Mouse (Mus musculus) forebrain, embryonic 16.5 days (tissue): Measurements from ENCODE around the gene Gm10100. TPM values are rescaled to one million over a fixed set of nuclear protein-coding genes. Genes with fewer than 3 reads are reported as not detected.
"Not testable (repeated sequence)": the region's sequence is repeated elsewhere in the genome, so short reads cannot be mapped to it uniquely, and the experiment has no call there.

Experiments
- ATAC-seq: fragments of 200-750 bp; cut with Nextera tagmentation; 2 replicates; pipeline ENCODE4 v1.8.0; 2017; ENCODE audit warnings: mild to moderate bottlenecking, moderate library complexity
- H3K27ac ChIP-seq: fragments of 300-500 bp; sonication (generic); 2 replicates; pipeline ENCODE4 v1.5.1; 2014; ENCODE audit warnings: low read length, control low read depth
- H3K27me3 ChIP-seq: fragments of 300-500 bp; sonication (generic); replicated peaks from 2 replicates; pipeline ENCODE4 v1.6.1; 2014; ENCODE audit warnings: low read length; ENCODE audit not compliant: control insufficient read depth, insufficient read depth
- H3K36me3 ChIP-seq: fragments of 300-500 bp; sonication (generic); 2 replicates; pipeline ENCODE4 v1.6.1; 2014; ENCODE audit not compliant: control insufficient read depth, insufficient read depth
- H3K4me1 ChIP-seq: fragments of 300-500 bp; sonication (generic); replicated peaks from 2 replicates; pipeline ENCODE4 v1.6.1; 2014; ENCODE audit warnings: low read length; ENCODE audit not compliant: control insufficient read depth, insufficient read depth
- H3K4me2 ChIP-seq: fragments of 300-500 bp; sonication (generic); 2 replicates; pipeline ENCODE4 v1.6.1; 2014; ENCODE audit warnings: mild to moderate bottlenecking, low read length, control low read depth
- H3K4me3 ChIP-seq: fragments of 300-500 bp; sonication (generic); replicated peaks from 2 replicates; pipeline ENCODE4 v1.5.1; 2014; ENCODE audit warnings: mild to moderate bottlenecking, low read length, control low read depth
- H3K9ac ChIP-seq: fragments of 300-500 bp; sonication (generic); replicated peaks from 2 replicates; pipeline ENCODE4 v1.6.1; 2014; ENCODE audit warnings: low read depth, low read length, control low read depth
- H3K9me3 ChIP-seq: fragments of 300-500 bp; sonication (generic); 2 replicates; pipeline ENCODE4 v1.6.1; 2016; ENCODE audit warnings: low read length; ENCODE audit not compliant: control insufficient read depth
- WGBS: fragments of 180-500 bp; shearing (Covaris S2); extraction: QIAGEN DNeasy Blood & Tissue Kit; methylation state at CpG from one replicate; pipeline ENCODE4 v1.1.7; 2014; 5-methylcytosine and 5-hydroxymethylcytosine counted together
- polyA plus RNA-seq: library from polyadenylated mRNA; unstranded; fragments of >200 nt; fragmentation: Nextera tagmentation; extraction: Ambion mirVana; gene quantifications from 2 replicates; pipeline ENCODE4 v1.2.1, GENCODE M21; 2015

Gene Gm10100
- not detected in 2 replicates for polyA plus RNA-seq

DNA sequence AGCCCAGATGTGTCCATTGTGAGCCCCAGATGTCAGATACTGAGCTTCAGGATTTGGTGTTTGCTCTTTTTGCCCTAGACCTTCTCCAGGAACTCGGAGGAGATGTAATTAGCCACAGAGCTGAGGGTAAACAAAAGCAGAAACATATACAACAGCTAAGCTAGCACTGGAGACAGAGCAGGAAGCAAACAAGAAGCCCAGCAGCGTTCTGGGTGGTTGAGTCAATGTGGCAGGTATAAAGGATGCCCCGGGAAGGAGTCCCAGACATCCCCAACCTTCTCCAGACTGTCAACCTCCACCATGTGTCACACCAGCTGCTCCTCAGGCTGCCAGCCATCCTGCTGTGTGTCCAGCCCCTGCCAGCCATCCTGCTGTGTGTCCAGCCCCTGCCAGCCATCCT, at the start of gene Gm10100:
Gm10100 (plus strand) TSS at position 301 of the 400 bp plus-strand sequence.
- H3K27me3 ChIP-seq: no peaks in the 10 kb centered on the region
- H3K9me3 ChIP-seq: no peaks in the 10 kb centered on the region
- no peak within 1 kb of the TSS for H3K9ac ChIP-seq
- no peak for ATAC-seq
- 28% methylated on average over 3 of the region's 3 CpGs for WGBS
- H3K4me3 ChIP-seq: no peak within 1 kb of the TSS
- H3K27ac ChIP-seq: no peak within 1 kb of the TSS
- H3K4me2 ChIP-seq: no peak within 1 kb of the TSS
- no peaks in the 10 kb centered on the region for H3K4me1 ChIP-seq
- no peaks in the 10 kb centered on the region for H3K36me3 ChIP-seq

DNA sequence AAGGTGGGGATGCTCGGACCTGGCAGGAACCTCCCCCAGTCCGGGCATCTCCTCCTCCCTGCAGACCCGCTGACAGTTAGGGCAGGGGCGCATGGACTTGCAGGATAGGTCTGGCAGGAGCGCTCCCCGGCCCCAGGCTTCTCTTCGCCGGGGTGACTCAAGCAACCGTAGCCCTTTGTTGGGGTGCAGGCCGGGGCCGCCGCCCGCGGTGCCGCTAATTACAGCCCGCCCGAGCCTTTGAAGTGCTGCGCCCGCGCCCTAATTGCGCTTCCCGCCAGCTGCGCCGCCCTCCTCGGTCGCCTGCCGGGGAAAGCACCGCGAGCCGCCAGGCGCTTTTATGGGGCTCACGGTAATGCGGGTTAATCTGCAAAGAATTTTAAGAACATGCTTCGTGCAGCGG, 48.7 kb upstream of the Gm10100 start:
- Histone ChIP-seq H3K4me2 (peak overlapping the region; percentile 63), H3K36me3 (no peaks in the 10 kb centered on the region), H3K4me3 (peak overlapping the region; percentile 36), H3K27me3 (peaks cover 10% of the 10 kb centered on the region), H3K27ac (no peak overlapping the region), H3K9me3 (no peaks in the 10 kb centered on the region), H3K4me1 (peaks cover 10% of the 10 kb centered on the region), H3K9ac (peak overlapping the region; percentile 33)
- under 1% methylated on average over 35 of the region's 35 CpGs for WGBS
- ATAC-seq: peak; percentile 57

DNA sequence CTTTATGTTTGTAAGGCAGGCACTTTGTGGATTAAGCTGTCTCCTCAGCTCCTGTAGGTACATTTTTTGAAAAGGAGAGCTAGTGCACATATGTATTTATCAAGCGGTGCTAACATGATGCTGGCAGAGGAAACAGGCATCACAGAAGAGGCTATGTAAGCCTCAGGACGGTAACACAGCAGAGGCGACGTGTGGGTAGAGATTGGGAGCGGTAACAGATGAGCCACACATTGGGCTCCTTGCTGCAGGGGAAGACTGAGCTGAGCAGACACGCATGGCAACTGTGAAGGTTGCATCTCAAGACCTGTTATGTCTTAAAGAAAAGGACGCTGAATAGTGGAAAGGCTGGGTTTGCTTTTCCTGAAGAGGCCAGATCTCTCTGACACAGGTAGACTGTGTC, 43.3 kb upstream of the Gm10100 start:
- WGBS: 79% methylated on average over 7 of the region's 7 CpGs
- no peak overlapping the region for H3K4me2 ChIP-seq
- H3K9ac ChIP-seq: no peak overlapping the region
- H3K4me3 ChIP-seq: no peak overlapping the region
- H3K27ac ChIP-seq: no peak overlapping the region
- H3K27me3 ChIP-seq: peaks cover 25% of the 10 kb centered on the region
- ATAC-seq: no peak
- no peaks in the 10 kb centered on the region for H3K9me3 ChIP-seq
- H3K36me3 ChIP-seq: no peaks in the 10 kb centered on the region
- H3K4me1 ChIP-seq: peaks cover 2% of the 10 kb centered on the region

DNA sequence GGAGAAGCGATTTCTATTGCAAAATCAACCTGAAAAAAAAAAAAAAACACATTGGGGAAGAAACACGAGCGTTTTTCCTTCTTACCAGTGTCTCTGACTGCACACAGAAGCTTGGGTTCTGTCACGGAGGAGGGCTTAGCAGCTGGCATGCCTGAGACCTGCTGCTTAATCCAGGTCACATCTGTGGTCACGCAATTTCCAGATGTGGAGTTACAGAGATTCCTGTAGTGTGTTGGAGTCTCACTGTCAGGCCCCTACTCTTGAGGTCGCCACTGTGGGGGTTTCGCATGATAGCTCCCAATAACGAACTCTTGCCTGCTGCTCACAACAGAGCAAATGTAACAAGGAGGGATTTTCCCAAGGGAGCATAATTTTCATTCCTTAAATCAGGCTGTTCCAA, 42.1 kb upstream of the Gm10100 start:
- peaks cover 19% of the 10 kb centered on the region for H3K27me3 ChIP-seq
- H3K4me1 ChIP-seq: no peaks in the 10 kb centered on the region
- whole genome bisulfite sequencing: 43% methylated on average over 8 of the region's 8 CpGs
- no peaks in the 10 kb centered on the region for H3K9me3 ChIP-seq
- ATAC-seq: no peak
- no peak overlapping the region for H3K9ac ChIP-seq
- H3K27ac ChIP-seq: no peak overlapping the region
- no peaks in the 10 kb centered on the region for H3K36me3 ChIP-seq
- H3K4me2 ChIP-seq: no peak overlapping the region
- H3K4me3 ChIP-seq: no peak overlapping the region

DNA sequence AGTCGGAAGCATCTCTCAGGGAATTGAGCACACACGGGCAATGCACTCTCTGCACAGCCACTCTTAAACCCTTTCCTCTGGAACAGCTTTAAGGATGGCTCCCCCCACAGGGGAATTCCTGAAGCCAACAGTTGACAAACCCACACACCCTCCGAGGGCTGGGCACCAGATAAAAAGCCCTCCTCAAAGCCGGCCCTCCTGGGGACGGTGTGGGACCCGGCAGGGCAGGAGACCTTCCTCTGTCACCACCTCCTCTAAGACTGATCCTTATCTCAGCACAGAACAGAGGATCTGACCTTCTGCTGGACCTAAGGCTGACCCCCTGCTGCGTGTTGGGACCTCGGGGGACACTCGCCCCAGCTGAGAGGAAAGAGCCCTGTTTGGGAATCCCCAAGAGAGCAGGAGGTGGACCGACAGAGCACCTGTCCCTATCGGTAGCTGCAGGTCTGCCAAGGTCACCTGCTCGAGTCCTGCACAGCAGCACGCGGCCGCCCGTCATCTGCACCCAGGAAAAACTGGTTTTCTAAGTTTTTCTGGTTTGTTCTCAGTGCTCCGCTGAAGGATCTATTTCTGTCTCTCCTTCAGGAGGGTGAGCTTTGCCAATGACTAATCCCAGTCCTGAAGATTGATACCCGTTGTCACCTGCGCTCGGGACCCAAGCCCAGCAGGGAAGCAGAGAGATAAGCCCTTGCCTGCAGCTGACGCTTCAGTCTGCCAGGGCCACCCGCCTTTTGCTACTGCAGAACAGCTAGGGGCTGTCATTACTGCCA, 40.2 kb upstream of the Gm10100 start, which contains the start of gene Tspear:
Tspear (plus strand) TSS at position 675 of the 770 bp plus-strand sequence.
- WGBS: 9% methylated on average over 22 of the region's 22 CpGs
- no peak for ATAC-seq

DNA sequence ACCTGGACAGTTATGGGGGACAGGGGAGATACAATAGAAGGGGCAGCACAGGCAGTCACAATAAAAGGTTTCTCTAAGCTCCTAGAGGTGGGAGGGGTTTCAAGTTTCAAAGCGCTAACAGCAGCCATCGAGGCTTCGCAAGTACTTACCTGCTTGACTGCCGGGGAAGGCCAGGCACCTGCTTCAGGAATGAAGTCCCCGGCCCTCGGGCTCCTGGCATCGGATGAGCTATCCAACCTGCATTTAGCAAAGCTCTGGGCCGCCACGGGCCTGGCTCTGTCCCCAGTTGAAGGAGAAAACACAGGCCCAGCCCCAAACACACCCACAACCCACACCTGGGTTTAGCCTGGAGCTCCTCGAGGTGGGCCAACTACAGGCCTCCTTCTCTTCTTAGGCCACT, 39.3 kb upstream of the Gm10100 start:
- no peak overlapping the region for H3K9ac ChIP-seq
- no peak for ATAC-seq
- H3K27me3 ChIP-seq: peaks cover 19% of the 10 kb centered on the region
- H3K9me3 ChIP-seq: no peaks in the 10 kb centered on the region
- H3K4me1 ChIP-seq: no peaks in the 10 kb centered on the region
- H3K36me3 ChIP-seq: no peaks in the 10 kb centered on the region
- no peak overlapping the region for H3K4me3 ChIP-seq
- H3K27ac ChIP-seq: no peak overlapping the region
- H3K4me2 ChIP-seq: no peak overlapping the region
- WGBS: 26% methylated on average over 10 of the region's 10 CpGs

More for the DNA sequence above, 40.2 kb upstream of the Gm10100 start, which contains the start of gene Tspear:
- Histone ChIP-seq H3K4me3 (no peak within 1 kb of the TSS), H3K9me3 (no peaks in the 10 kb centered on the region), H3K27ac (no peak within 1 kb of the TSS), H3K36me3 (no peaks in the 10 kb centered on the region), H3K4me1 (no peaks in the 10 kb centered on the region), H3K27me3 (peaks cover 19% of the 10 kb centered on the region), H3K9ac (no peak within 1 kb of the TSS), H3K4me2 (no peak within 1 kb of the TSS)

DNA sequence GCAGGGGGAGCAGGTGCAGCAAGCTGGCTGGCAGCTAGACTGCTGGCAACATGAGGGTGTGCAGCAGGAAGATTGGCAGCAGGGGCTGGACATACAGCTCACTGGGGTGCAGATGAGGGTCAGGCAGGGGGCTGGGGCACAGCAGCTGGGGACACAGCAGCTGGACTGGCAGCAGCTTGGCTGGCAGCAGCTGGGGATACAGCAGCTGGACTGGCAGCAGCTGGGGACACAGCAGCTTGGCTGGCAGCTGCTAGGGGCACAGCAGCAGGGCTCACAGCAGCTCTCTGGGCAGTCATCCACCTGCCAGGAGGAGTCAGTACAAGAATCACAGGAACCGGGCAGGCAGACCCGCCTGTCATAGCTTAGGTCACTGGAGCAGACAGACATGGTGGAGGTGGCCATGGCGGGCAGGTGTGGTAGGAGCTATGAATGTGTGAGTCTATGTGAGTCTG, 35.9 kb upstream of the Gm10100 start, which contains the start of gene Gm19402:
Gm19402 (minus strand) TSS at position 402 of the 452 bp plus-strand sequence.
- peaks cover 19% of the 10 kb centered on the region for H3K27me3 ChIP-seq
- H3K27ac ChIP-seq, H3K36me3 ChIP-seq: not testable (repeated sequence)

DNA sequence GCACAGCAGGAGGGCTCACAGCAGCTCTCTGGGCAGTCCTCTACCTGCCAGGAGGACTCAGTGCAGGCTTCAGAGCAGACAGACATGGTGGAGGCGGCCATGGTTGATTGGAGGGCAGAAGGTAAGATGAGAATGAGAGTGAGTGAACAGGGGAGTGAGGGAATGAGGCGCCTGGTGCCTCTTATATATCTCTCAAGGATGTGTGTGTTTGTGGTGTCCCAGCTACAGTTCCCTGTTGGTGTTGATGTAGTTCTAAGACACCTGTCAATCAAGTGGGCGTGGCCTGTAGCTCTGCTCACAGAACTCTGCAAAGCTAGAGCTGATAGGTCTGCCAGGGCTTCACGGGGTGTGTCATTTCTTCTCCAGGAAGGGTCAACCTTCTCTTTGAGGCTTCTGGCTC, 29.2 kb upstream of the Gm10100 start, which contains the start of gene Gm9508:
Gm9508 (minus strand) TSS at position 101 of the 400 bp plus-strand sequence.
- H3K4me2 ChIP-seq: no peak within 1 kb of the TSS
- no peak for ATAC-seq
- H3K9me3 ChIP-seq: no peaks in the 10 kb centered on the region
- no peak within 1 kb of the TSS for H3K27ac ChIP-seq
- 36% methylated on average over 4 of the region's 4 CpGs for WGBS
- no peak within 1 kb of the TSS for H3K4me3 ChIP-seq
- no peak within 1 kb of the TSS for H3K9ac ChIP-seq
- H3K36me3 ChIP-seq: no peaks in the 10 kb centered on the region
- H3K4me1 ChIP-seq: no peaks in the 10 kb centered on the region
- no peaks in the 10 kb centered on the region for H3K27me3 ChIP-seq

More for the DNA sequence above, 35.9 kb upstream of the Gm10100 start, which contains the start of gene Gm19402:
- not testable (repeated sequence) for H3K9me3 ChIP-seq, ATAC-seq, H3K4me1 ChIP-seq, H3K9ac ChIP-seq, H3K4me3 ChIP-seq, H3K4me2 ChIP-seq
- WGBS: 59% methylated on average over 3 of the region's 3 CpGs

DNA sequence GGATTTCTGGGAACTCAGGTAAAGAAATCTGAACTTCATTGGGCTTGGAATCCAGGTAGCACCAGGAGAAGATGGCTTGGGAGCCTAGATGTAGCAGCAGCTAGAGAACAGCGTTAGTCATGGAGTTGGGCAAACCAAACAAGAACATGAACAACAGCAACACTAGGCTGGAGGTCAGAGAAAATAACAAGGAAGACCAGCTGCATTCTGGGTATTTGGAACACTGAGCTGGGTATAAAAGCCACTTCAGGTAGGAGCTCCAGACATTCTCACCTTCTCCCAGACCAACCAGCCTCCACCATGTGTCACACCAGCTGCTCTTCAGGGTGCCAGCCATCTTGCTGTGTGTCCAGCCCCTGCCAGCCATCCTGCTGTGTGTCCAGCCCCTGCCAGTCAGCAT, 20.0 kb upstream of the Gm10100 start, which contains the start of gene Gm10272:
Gm10272 (plus strand) TSS at position 301 of the 400 bp plus-strand sequence.
- H3K27me3 ChIP-seq: no peaks in the 10 kb centered on the region
- WGBS: 94% methylated on average over 1 of the region's 1 CpGs
- no peaks in the 10 kb centered on the region for H3K9me3 ChIP-seq

More for the DNA sequence above, 20.0 kb upstream of the Gm10100 start, which contains the start of gene Gm10272:
- Histone ChIP-seq H3K4me1 (no peaks in the 10 kb centered on the region), H3K4me3 (no peak within 1 kb of the TSS), H3K9ac (no peak within 1 kb of the TSS), H3K27ac (no peak within 1 kb of the TSS), H3K4me2 (no peak within 1 kb of the TSS), H3K36me3 (no peaks in the 10 kb centered on the region)
- ATAC-seq: no peak
